Mouse (Mus musculus): ENCODE results near the gene Vars2. TPM values are rescaled to one million over a fixed set of nuclear protein-coding genes. Genes with fewer than 3 reads are reported as not detected.

Vars2 gene
- 29.5 and 42.0 TPM in 2 replicates for total RNA-seq (2014; rRNA removed)
- 8.5 and 10.4 TPM in 2 replicates for polyA plus RNA-seq (2015; fragmentation: Nextera tagmentation; extraction: Ambion mirVana)

DNA sequence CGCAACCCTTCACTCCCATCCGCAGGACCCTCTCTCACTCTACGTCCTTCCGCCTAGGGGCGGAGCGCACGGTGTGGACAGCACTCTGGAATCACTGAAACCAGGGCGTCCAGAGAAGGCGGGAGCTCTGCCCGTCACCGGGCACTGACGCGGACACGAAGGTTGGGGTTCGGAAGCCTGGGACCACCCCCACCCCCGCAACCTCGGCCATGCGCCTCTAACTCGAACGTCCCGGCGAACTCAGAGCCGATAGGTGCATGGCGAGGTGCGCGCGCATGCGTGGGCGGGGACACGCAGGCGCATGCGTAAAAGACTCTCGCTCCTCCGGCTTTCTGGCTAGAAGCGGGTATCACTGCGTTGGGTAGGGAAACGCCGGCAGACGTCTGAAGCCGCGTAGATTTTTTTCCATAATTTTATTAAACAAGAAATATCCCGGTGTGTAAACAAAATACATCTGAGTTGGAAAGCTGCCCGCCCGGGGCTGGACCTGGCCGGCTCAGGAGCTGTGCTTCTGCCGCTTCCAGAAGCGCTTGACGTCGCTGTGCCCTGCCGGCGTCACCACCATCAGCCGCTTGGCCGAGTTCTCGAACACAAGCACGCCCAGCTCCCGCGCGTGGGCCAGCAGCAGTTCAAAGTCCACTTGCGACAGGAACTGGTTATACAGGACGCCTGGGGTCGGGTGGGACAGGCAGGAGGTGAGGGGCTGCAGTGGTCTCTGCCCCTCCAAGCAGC, at the start of gene Vars2:
Vars2 (minus strand) TSS at position 259 of the 732 bp plus-strand sequence.
- Histone ChIP-seq H3K36me3 (ENCODE audit: insufficient read depth) (peaks cover 22% of the 10 kb centered on the region), H3K4me2 (ENCODE audit: low read depth) (peak within 1 kb of the TSS; percentile 96), H3K27ac (ENCODE audit: low read depth, low read length) (peak within 1 kb of the TSS; percentile 82), H3K4me3 (ENCODE audit: low read depth, low read length) (peak within 1 kb of the TSS; percentile 59), H3K9ac (peak within 1 kb of the TSS; percentile 77), H3K27me3 (ENCODE audit: insufficient read depth, low read length) (no peaks in the 10 kb centered on the region), H3K4me1 (ENCODE audit: insufficient read depth) (no peaks in the 10 kb centered on the region), H3K9me3 (ENCODE audit: low read length) (no peaks in the 10 kb centered on the region)
- TF ChIP-seq CTCF (IDR thresholded peaks at IDR 0.05; ENCODE audit: low read depth): 0 out of 2 replicates have a peak, but pooled peaks have one; percentile 29
- DNase-seq: peak; percentile 98
- peak; percentile 94 for ATAC-seq
- WGBS: under 1% methylated on average over 61 of the region's 61 CpGs

DNA sequence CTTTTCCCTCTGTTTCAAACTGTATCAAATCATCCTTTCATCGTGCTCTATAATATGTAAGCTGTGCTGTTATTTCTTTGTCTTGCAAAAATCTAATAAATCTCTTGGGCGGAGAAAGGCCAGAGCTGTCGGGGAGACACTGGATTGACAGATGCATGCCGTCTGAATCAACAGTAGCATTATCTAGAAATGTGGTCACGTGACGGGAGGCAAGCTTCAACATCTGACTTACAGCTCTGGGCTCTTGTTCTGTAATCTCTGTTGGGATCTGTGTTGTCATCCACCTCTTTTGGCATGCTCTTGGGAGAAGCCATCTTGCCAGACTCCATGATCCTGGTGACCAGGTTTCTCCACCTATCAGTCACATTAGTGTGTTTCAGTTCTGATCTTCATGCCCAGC, 49.7 kb upstream of the Vars2 start:
- no peaks in the 10 kb centered on the region for H3K9me3 ChIP-seq (ENCODE audit: low read length)
- WGBS: 91% methylated on average over 6 of the region's 6 CpGs
- no peaks in the 10 kb centered on the region for H3K36me3 ChIP-seq (ENCODE audit: insufficient read depth)
- no peak for DNase-seq
- H3K27me3 ChIP-seq (ENCODE audit: insufficient read depth, low read length): no peaks in the 10 kb centered on the region
- no peak overlapping the region for H3K9ac ChIP-seq
- TF ChIP-seq CTCF (IDR thresholded peaks at IDR 0.05; ENCODE audit: low read depth): no peak
- H3K4me1 ChIP-seq (ENCODE audit: insufficient read depth): no peaks in the 10 kb centered on the region
- no peak overlapping the region for H3K4me3 ChIP-seq (ENCODE audit: low read depth, low read length)
- H3K4me2 ChIP-seq (ENCODE audit: low read depth): no peak overlapping the region
- no peak overlapping the region for H3K27ac ChIP-seq (ENCODE audit: low read depth, low read length)
- no peak for ATAC-seq

DNA sequence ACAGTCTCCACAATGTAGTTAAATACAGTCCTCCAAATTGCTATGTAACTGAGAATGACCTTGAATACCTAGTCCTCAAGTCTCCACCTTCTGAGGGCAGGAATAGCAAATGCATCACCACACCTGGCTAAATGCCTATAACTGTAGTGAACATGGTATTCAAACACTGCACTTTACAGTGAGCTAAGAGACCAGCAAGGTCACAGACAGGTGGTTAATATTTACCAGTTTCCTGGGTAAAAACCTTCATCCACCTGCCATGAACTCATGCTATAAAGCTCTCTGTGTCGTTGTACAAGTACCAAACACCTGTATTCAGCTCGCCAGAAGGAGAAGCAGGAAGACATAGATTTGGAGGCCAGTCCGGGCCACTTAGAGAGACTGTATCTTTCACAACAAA, 48.7 kb upstream of the Vars2 start:
- no peak for TF ChIP-seq CTCF (IDR thresholded peaks at IDR 0.05; ENCODE audit: low read depth)
- Histone ChIP-seq H3K27ac (ENCODE audit: low read depth, low read length) (no peak overlapping the region), H3K4me2 (ENCODE audit: low read depth) (no peak overlapping the region), H3K27me3 (ENCODE audit: insufficient read depth, low read length) (no peaks in the 10 kb centered on the region), H3K9ac (no peak overlapping the region), H3K9me3 (ENCODE audit: low read length) (no peaks in the 10 kb centered on the region), H3K4me3 (ENCODE audit: low read depth, low read length) (no peak overlapping the region), H3K36me3 (ENCODE audit: insufficient read depth) (no peaks in the 10 kb centered on the region), H3K4me1 (ENCODE audit: insufficient read depth) (0 out of 2 replicates have a peak, but pooled peaks cover 1% of the 10 kb centered on the region)
- WGBS: 94% methylated on average over 3 of the region's 3 CpGs
- no peak for DNase-seq
- no peak for ATAC-seq

DNA sequence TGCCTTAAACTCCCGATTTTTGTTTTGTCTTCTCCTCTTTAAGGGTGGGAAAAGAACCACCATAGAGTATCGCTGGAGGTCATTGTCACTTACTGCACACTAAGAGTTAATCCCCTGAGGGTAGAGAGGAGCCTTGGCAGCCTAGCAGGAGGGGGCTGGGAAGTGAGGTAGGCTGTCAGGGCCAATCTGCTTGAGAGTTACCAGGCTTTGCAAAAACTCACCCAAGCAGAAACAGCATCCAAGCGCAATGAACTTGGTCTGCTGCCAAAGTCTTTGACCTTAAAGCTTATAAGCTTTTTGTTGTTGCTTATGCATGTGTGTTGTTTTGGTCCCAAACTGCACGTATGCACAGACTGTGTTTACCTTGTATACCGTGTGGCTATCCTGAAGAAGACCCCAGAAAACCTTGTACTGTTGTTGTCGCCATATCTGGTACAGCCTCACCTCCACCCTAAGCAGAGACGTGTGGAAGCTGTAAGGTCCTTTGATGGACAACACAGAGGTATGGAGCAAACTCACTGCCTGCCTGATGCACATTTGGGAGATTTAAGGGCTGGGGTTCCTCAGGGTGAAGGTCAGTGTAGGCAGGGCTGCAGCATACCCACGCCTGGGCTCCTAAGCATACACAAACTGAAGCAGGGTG, 43.4 kb upstream of the Vars2 start:
- H3K4me3 ChIP-seq (ENCODE audit: low read depth, low read length): no peak overlapping the region
- no peak for TF ChIP-seq CTCF (IDR thresholded peaks at IDR 0.05; ENCODE audit: low read depth)
- no peak overlapping the region for H3K4me2 ChIP-seq (ENCODE audit: low read depth)
- peak; percentile 65; the same call in 1 of the 2 replicates for ATAC-seq
- no peaks in the 10 kb centered on the region for H3K27me3 ChIP-seq (ENCODE audit: insufficient read depth, low read length)
- no peaks in the 10 kb centered on the region for H3K9me3 ChIP-seq (ENCODE audit: low read length)
- H3K4me1 ChIP-seq (ENCODE audit: insufficient read depth): peaks cover 12% of the 10 kb centered on the region; the same call in 1 of the 2 replicates
- DNase-seq: peak; percentile 57
- H3K36me3 ChIP-seq (ENCODE audit: insufficient read depth): no peaks in the 10 kb centered on the region
- WGBS: 8% methylated on average over 8 of the region's 8 CpGs
- no peak overlapping the region for H3K9ac ChIP-seq
- no peak overlapping the region for H3K27ac ChIP-seq (ENCODE audit: low read depth, low read length)

DNA sequence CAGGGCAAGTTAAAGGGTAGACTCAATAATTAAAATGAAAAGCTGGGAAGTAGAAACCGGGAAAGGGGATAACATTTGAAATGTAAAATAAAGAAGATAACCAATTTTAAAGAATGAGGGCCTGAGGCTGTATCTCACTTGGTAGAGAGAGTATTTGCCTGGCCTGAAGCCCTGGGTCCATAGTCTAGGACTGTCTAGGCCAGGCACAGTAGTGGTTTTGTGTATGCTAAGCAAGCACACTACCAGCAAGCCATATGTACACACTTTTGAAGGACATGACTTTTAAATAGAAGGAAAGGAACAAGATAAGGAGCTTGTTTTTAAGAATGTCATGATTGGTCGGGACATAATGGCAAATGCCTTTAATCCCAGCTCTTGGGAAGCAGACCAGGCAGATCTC, 41.2 kb upstream of the Vars2 start:
- Histone ChIP-seq H3K4me1 (ENCODE audit: insufficient read depth) (peaks cover 18% of the 10 kb centered on the region), H3K27me3 (ENCODE audit: insufficient read depth, low read length) (no peaks in the 10 kb centered on the region), H3K9ac (no peak overlapping the region), H3K9me3 (ENCODE audit: low read length) (no peaks in the 10 kb centered on the region), H3K27ac (ENCODE audit: low read depth, low read length) (no peak overlapping the region), H3K4me2 (ENCODE audit: low read depth) (no peak overlapping the region), H3K4me3 (ENCODE audit: low read depth, low read length) (no peak overlapping the region), H3K36me3 (ENCODE audit: insufficient read depth) (no peaks in the 10 kb centered on the region)
- no peak for ATAC-seq
- WGBS: 82% methylated on average over 2 of the region's 2 CpGs
- TF ChIP-seq CTCF (IDR thresholded peaks at IDR 0.05; ENCODE audit: low read depth): no peak
- DNase-seq: no peak

DNA sequence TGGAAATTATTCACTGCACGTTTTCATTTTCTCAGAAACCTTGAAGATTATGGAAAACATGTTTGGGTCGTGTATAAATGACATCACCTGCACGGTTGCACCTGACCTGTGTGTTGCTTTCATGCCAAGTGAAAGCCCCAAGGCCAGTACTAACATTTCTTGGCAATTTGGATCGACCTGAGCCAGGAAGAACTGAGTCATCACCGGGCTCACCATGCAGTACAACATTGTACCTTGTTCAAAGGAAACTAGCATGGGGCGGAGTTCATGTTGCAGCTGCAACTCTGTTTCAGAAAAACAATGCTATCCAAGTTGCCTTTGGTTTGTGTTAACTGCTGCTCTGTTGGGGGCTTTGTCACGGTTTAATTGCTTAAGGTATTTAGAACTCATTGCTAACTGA, 40.5 kb upstream of the Vars2 start:
- ATAC-seq: no peak
- H3K9me3 ChIP-seq (ENCODE audit: low read length): no peaks in the 10 kb centered on the region
- H3K4me1 ChIP-seq (ENCODE audit: insufficient read depth): peaks cover 18% of the 10 kb centered on the region
- H3K36me3 ChIP-seq (ENCODE audit: insufficient read depth): no peaks in the 10 kb centered on the region
- H3K27ac ChIP-seq (ENCODE audit: low read depth, low read length): no peak overlapping the region
- H3K27me3 ChIP-seq (ENCODE audit: insufficient read depth, low read length): no peaks in the 10 kb centered on the region
- 56% methylated on average over 7 of the region's 7 CpGs for WGBS
- no peak overlapping the region for H3K4me3 ChIP-seq (ENCODE audit: low read depth, low read length)
- TF ChIP-seq CTCF (IDR thresholded peaks at IDR 0.05; ENCODE audit: low read depth): no peak
- H3K4me2 ChIP-seq (ENCODE audit: low read depth): no peak overlapping the region
- H3K9ac ChIP-seq: no peak overlapping the region
- DNase-seq: no peak

DNA sequence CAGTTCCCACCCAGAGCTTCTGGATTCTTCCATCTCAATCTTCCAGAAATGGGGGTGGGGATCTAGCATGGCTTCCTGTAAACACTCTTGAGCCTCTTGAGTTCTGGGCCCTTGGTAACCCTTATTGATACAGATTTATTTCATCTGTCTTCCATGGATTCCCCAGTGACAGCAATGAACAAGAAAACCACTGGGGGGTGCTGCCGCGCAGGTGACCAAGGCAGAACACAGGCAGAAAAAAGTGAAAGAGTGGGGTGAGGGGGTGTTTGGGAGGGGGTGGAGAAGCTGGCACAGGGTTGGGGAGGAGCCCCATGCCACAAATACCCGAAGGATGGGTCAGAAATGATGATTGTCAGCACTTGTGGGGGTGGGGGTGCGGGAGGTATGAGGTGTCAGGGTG, 38.4 kb upstream of the Vars2 start:
- peak; percentile 62 for TF ChIP-seq CTCF (IDR thresholded peaks at IDR 0.05; ENCODE audit: low read depth)
- Histone ChIP-seq H3K27me3 (ENCODE audit: insufficient read depth, low read length) (no peaks in the 10 kb centered on the region), H3K4me2 (ENCODE audit: low read depth) (no peak overlapping the region), H3K4me3 (ENCODE audit: low read depth, low read length) (no peak overlapping the region), H3K9ac (no peak overlapping the region), H3K4me1 (ENCODE audit: insufficient read depth) (peaks cover 23% of the 10 kb centered on the region), H3K9me3 (ENCODE audit: low read length) (no peaks in the 10 kb centered on the region), H3K36me3 (ENCODE audit: insufficient read depth) (no peaks in the 10 kb centered on the region), H3K27ac (ENCODE audit: low read depth, low read length) (no peak overlapping the region)
- WGBS: 14% methylated on average over 4 of the region's 4 CpGs
- DNase-seq: no peak
- no peak for ATAC-seq

All from forebrain, postnatal 0 days (tissue).